Mouse (Mus musculus) embryonic stem cell, embryonic (primary cell): ENCODE results near the gene Cyb5d2.

Source experiments
- CTCF ChIA-PET, 4 experiments: fragments of 300-600 bp in 2 of 4; fragments of 350-600 bp in 2 of 4; sonication (Branson Sonifier 250); formaldehyde crosslinking; loops; one replicate each; lab custom pipeline; 2022; ENCODE audit warnings: inconsistent platforms in 2 of 4; lab: Charles Lee
- POLR2A ChIA-PET, 4 experiments: fragments of 300-600 bp in 2 of 4; fragments of 350-600 bp in 2 of 4; sonication (Branson Sonifier 250); formaldehyde crosslinking; loops; one replicate each; lab custom pipeline; 2022; ENCODE audit warnings: antibody characterized with exemption in 4 of 4, inconsistent platforms in 1 of 4; lab: Charles Lee

Gene Cyb5d2

DNA sequence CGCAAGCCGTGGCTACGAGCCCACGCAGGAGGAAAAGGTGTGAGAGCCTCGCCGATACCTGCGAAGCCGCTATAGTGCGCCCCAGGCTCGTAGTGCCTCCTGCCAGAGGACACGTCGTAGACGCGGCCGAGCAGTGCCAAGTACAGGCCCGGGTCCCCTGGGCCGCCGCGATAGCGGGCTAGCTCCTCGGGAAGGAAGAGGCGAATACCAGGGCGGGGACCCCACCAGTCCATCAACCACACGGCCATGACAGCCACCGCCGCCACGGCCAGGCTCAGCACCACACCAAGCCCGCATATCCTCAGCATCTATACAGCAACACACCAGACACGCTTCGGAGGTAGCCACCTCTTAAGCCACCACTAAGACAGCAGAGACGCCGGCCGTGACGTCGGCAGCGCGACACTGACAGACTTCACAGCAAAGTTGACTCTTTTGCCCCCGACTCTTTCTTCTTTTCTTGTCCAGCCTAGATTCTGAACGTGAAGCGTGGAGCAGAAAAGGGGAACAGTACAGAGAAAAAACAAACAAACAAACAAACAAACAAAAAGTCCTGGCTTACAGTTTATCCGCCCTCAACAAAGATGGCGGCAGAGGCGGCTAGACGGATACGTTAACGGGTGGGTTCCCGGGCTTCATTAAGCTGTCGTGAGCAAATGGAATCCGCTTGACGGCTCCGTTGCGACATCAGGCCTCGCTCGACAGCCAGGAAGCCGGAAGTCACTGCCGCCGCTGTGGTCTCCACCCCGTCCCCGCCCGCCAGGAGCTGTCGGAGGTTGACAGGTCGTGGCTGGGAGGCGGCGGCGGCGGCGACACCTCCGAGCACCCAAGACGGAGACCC is at the start of gene Cyb5d2, which contains the start of gene Zzef1:
Gene Cyb5d2, minus strand, starts transcription at position 688 of the 841 bp plus-strand sequence.
Gene Zzef1, plus strand, starts transcription at position 772 of the 841 bp plus-strand sequence.
- CTCF ChIA-PET = interaction anchor here in 2 of 4 experiments (0.6 to 1.4 kb wide), 4 partner anchors 7 to 225 kb away, joined by 3 to 4 read pairs (median 3); no protein-coding TSS in a partner anchor
- POLR2A ChIA-PET = interaction anchor here in 3 of 4 experiments (0.6 to 3.1 kb wide), 54 partner anchors 8 to 434 kb away, joined by 3 to 14 read pairs (median 4); partner anchors contain the start of genes Shpk (in 3 of the 3), Ctns (in 2 of the 3), Haspin (in 2 of the 3) and Ncbp3 (in 2 of the 3)

DNA sequence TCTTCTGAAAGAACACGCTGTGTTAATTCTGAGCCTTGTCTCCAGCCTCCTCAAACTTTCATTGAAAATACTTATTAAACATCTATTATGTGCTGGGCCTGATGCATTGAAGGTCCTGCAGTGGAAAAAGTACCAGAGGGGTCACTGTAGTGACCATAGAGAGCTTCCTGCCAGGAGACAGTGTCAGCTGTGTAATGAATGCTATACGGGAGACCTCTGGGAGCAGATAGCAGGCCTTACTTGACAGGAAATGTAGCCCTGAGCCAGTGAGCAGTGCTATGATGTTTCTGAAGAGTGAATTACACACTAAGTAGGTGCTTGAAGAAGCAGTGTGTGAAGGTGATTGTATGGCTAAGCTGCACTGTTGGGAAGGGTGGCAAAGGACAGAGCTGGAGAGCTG is 49.6 kb upstream of the Cyb5d2 start:
- POLR2A ChIA-PET = interaction anchor here in 2 of 4 experiments (0.5 to 1.5 kb wide), 2 partner anchors 13 to 89 kb away, joined by 3 to 4 read pairs; no protein-coding TSS in a partner anchor
- CTCF ChIA-PET = interaction anchor here in 1 of 4 experiments (0.6 kb wide), 1 partner anchor 823 kb away, joined by 3 read pairs; no protein-coding TSS in a partner anchor

DNA sequence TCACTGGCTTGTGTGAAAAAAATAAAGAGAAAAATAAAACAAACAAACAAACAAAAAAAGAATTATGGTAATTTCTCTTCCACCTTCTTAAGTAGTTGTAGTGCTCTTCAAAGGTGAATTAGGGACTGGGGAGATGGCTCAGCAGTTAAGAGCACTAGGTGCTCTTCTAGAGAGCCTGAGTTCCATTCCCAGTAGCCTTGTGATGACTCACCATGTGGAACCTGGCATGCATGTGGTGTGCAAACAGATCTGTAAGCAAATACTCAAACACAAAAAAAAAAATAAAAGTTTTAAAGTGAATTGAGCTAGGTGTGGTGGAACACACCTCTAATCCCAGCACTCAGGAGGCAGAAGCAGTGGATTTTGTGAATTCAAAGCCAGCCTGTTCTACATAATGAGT is 47.6 kb upstream of the Cyb5d2 start:
- CTCF ChIA-PET = no interaction called here
- POLR2A ChIA-PET = interaction anchor here in 1 of 4 experiments (0.6 kb wide), 1 partner anchor 331 kb away, joined by 4 read pairs; no protein-coding TSS in a partner anchor

DNA sequence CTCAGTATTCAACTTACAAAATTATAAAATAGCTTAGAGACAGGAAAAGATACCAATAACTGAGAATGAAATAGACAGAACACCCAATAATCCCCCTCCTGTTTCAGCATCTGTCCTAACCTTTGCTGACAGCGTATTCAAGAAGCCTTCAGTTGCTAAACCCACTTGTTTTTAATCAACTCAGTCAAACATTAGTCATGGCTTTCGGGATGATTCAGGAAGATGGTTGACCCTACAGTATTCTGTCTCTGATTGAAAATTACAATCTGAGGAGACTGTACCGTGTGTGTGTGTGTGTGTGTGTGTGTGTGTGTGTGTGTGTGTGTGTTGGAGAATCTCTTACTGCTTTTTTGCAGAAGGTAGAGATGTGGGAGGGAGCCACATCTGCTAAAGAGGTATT is 46.8 kb upstream of the Cyb5d2 start:
- ChIA-PET CTCF (interaction anchor here in 1 of 4 experiments (0.5 kb wide), 1 partner anchor 22 kb away, joined by 3 read pairs; no protein-coding TSS in a partner anchor), POLR2A (no interaction called here)

DNA sequence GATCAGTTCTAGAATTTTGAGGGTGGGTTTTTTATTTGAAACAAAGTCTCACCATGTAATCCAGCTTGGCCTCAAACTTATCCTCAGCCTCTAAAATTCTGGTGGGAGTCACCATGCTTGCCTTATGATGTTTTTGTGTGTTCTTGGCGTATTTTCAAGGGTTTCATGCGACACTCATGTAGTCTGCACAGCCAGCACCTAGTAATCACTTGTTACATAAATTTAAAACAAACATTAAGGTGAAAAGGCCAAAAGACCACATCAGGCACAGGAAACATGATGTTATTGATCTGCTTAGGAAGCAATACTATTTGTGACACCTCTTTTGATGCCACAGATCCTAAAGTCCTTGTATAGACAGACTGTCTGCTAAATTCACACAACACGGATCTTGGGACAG is 33.9 kb upstream of the Cyb5d2 start:
- ChIA-PET POLR2A (no interaction called here), CTCF (interaction anchor here in 1 of 4 experiments (0.9 kb wide), 1 partner anchor 15 kb away, joined by 3 read pairs; no protein-coding TSS in a partner anchor)

DNA sequence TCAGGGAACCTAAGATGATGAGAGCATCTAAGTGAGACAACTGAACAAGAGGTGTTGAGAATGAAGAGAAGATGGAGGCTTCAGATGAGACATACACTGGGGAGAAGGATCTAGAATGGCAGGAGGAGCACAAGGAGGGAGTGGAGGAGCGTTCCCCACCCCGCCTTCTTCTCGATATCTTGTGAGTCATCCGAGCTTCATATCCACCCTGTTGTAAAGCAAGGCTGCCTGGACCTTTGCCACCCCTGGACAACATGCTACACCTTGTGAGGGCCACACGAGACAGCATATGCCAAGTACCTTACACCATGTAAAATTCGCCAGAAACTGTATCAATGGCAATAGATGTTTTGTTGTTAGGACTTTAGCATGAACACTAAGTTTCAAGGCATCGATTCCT is 25.1 kb upstream of the Cyb5d2 start:
- ChIA-PET CTCF (no interaction called here), POLR2A (no interaction called here)

DNA sequence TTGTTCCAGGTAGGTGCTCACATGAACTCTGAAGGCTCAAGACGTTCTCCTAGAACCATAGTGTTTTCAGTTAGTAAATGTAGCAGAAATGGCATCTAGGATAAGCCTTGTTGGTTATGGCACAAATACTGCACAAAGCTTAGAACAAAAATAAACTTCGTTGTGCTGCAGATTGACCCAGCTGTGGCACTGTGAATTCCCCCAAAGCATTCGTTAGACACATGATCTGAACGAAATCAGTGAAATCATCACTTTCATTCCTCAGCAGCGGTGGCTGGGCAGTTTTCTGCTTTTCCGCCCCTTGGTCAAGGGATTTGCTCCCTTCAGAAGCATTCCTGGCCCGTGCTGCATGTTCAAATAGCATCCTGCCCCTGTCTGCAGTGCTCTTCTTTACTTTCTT is 22.1 kb upstream of the Cyb5d2 start:
- ChIA-PET CTCF (interaction anchor here in 1 of 4 experiments (0.6 kb wide), 1 partner anchor 246 kb away, joined by 3 read pairs; no protein-coding TSS in a partner anchor), POLR2A (no interaction called here)

DNA sequence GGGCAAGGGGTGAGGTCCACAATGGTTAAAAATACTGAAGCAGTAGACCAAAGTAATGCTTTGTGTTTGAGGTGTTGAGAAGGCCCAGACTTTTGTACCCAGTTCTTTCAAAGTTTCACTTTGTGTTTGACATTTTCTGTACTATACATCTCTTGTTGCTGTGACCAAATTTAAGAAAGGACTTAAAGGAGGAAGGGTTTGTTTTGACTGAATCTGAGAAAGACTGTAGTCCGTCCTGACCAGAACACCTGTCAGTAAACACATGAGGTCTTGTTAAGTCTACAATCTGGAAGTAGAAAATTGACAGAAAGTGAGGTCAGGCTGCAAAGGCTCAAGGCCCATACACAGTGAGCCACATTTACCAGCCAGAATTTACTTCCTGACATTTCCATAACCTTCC is 20.9 kb upstream of the Cyb5d2 start:
- CTCF ChIA-PET = interaction anchor here in 1 of 4 experiments (0.7 kb wide), 1 partner anchor 182 kb away, joined by 3 read pairs; the partner anchor contains the start of gene P2rx1

DNA sequence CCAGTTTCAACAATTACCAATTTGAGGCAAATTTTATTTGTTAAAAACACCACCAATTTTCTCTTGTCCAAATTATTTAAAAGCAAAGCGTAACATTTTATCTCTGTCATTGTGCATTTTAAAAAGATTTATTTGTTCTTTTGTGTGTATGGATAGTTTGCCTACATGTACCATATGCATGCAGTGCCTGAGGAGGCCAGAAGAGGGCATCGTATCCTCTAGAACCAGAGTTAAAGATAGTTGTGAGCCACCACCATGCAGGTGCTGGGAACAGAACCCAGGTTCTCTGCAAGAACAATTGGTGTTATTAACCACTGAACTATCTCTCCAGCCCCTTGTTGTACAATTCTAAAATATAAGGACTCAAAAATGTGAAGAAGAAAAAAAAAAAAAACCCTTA is 18.2 kb upstream of the Cyb5d2 start:
- ChIA-PET POLR2A (interaction anchor here in 2 of 4 experiments (0.7 to 2.1 kb wide), 3 partner anchors 11 to 19 kb away, joined by 3 to 8 read pairs (median 6); partner anchors contain the start of genes Cyb5d2 (in 2 of the 2) and Zzef1 (in 2 of the 2)), CTCF (interaction anchor here (0.6 to 2.0 kb wide), 14 partner anchors 10 to 386 kb away, joined by 3 to 10 read pairs (median 4); no protein-coding TSS in a partner anchor)

More for the DNA sequence above, 20.9 kb upstream of the Cyb5d2 start:
- POLR2A ChIA-PET = no interaction called here

DNA sequence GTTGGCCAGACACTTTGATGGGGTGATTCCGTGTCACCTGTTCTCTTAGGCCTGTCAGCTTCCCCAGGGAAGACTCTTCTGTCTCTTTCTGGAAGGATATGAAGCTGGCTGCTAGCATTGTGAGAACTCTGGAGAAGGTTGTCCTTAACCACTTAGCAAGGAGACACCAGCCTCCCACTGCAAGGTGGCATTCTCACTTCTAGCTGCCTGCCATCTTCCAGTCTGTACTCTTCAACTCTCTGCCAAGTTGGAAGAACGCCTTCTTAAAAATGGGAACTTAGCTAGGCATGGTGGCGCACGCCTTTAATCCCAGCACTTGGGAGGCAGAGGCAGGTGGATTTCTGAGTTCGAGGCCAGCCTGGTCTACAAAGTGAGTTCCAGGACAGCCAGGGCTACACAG is 17.7 kb upstream of the Cyb5d2 start:
- POLR2A ChIA-PET = interaction anchor here in 2 of 4 experiments (0.7 to 2.1 kb wide), 3 partner anchors 10 to 18 kb away, joined by 3 to 8 read pairs (median 6); partner anchors contain the start of genes Cyb5d2 (in 2 of the 2) and Zzef1 (in 2 of the 2)
- CTCF ChIA-PET = interaction anchor here (0.6 to 2.0 kb wide), 9 partner anchors 10 to 243 kb away, joined by 3 to 7 read pairs (median 3); no protein-coding TSS in a partner anchor

DNA sequence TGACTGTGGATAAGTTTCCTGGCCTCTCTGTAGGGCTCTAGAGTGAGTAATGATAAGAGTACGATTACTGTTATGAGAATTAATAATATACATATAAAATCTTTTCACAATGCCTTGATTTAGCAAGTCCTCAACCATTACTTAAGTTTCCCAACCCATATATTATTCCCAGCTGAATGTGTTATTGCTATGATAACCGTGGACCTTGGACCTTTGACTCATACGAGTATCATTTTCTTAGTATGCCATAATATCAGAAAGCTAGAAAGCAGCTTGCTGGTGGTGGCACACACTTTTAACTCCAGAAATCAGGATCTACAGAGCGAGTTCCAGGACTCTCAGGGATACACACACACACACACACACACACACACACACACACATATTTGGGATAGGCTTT is 12.1 kb upstream of the Cyb5d2 start:
- POLR2A ChIA-PET = interaction anchor here in 1 of 4 experiments (0.7 kb wide), 1 partner anchor 14 kb away, joined by 3 read pairs; no protein-coding TSS in a partner anchor
- CTCF ChIA-PET = no interaction called here

DNA sequence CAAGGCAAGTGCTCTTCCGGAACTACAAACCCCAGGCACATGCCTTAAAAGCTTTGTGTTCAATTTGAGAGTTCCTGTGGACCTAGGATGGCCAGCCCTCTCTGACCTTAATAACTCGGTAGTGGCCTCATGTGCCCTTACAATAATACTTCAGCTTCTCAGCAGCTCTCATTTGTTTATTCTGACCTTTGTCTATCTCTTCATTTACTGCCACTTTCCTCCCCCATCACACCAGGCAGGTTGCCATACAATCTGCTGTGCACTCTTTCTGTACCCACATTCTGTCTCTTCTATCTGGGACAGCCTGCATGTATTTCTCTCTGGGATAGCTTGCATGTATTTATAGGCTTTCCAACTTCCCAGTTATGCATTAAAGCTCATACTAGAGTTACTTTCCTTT is 10.6 kb upstream of the Cyb5d2 start:
- POLR2A ChIA-PET = interaction anchor here in 2 of 4 experiments (0.5 to 0.6 kb wide), 3 partner anchors 11 to 186 kb away, joined by 3 to 5 read pairs (median 3); partner anchors contain the start of genes Cyb5d2 (in 1 of the 2) and Zzef1 (in 1 of the 2)
- CTCF ChIA-PET = no interaction called here

DNA sequence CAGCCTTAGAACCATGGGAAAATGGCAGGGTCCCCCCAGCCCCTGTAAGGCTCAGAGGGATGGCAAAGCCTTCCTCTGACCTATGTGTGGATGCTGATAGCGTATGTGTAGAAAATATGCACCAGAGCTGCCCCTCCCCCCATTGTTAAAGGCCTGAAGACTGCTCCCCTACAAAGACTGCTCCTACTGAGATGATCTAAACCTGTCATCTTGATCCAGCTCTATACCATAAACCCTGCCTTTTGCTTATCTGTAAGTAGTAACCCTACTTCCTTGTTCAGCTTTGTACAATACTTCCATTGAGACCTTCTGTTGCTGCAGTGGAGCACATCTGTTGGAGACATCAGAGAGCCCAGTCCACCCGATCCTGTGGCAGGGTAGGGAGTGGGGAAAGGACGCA is 9.3 kb upstream of the Cyb5d2 start:
- POLR2A ChIA-PET = interaction anchor here in 1 of 4 experiments (1.9 kb wide), 1 partner anchor 10 kb away, joined by 8 read pairs; the partner anchor contains the start of genes Cyb5d2 and Zzef1
- CTCF ChIA-PET = no interaction called here

DNA sequence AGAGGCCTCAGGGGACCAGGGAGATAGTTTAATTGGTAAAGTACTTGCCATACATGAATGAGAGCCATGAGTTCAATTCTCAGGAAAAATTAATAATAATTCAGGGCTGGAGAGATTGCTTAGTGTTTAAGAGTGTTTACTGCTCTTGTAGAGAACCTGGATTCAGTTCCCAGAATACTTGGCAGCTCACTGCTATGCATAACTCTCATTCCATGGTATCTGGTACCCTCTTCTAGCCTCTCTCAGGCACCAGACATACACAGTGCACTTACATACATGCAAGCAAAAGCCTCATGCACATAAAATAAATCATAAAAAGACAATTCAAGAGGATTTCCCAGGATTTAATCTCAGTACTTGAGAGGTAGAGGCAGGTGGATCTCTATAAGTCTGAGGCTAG is 8.6 kb upstream of the Cyb5d2 start:
- POLR2A ChIA-PET = interaction anchor here in 1 of 4 experiments (1.9 kb wide), 1 partner anchor 9 kb away, joined by 8 read pairs; the partner anchor contains the start of genes Cyb5d2 and Zzef1
- CTCF ChIA-PET = no interaction called here

DNA sequence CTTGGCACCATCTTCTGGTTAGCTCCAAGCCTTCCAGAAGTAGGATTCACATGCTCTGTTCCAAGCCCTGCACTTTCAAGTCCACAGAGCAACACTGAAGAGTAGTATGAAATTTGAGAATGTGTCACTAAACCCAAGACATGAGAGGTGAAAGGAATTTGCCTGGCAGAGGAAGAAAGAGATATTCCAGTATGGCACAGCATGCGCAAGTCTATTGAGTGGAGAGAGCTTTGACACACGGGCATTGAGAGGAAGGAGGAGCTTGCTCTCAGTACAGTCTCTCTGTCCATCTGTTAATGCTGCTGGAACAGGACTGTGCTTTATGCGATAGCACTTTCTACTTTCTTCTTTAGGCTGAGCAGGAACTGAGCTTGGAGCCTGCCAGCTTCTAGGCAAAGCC is 7.1 kb upstream of the Cyb5d2 start:
- POLR2A ChIA-PET = interaction anchor here in 2 of 4 experiments (0.7 to 1.3 kb wide), 3 partner anchors 9 to 11 kb away, joined by 3 to 8 read pairs (median 4); no protein-coding TSS in a partner anchor
- CTCF ChIA-PET = interaction anchor here in 1 of 4 experiments (0.8 kb wide), 1 partner anchor 8 kb away, joined by 4 read pairs; no protein-coding TSS in a partner anchor

DNA sequence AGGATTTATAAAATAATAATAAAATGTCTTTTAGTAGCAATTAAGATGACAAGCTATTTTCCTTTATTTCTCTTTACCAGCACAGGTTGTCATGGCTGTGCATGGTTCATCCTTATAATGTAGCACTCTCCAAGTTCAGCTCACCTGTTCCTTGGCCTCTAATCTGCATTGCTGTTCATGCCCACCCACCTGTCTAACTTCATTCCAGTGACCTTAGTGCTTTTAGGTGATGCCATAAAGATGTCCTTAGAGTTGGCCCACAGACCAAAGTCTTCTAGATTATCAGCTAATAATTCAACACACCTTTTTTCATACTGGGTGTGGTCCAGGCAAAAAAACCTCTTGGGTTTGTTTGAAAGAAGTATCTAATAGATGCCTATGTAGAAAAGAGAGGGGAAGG is 5.2 kb upstream of the Cyb5d2 start:
- POLR2A ChIA-PET = interaction anchor here in 2 of 4 experiments (0.6 to 1.0 kb wide), 3 partner anchors 10 to 329 kb away, joined by 3 read pairs; no protein-coding TSS in a partner anchor
- CTCF ChIA-PET = interaction anchor here in 1 of 4 experiments (0.6 kb wide), 1 partner anchor 266 kb away, joined by 3 read pairs; no protein-coding TSS in a partner anchor

DNA sequence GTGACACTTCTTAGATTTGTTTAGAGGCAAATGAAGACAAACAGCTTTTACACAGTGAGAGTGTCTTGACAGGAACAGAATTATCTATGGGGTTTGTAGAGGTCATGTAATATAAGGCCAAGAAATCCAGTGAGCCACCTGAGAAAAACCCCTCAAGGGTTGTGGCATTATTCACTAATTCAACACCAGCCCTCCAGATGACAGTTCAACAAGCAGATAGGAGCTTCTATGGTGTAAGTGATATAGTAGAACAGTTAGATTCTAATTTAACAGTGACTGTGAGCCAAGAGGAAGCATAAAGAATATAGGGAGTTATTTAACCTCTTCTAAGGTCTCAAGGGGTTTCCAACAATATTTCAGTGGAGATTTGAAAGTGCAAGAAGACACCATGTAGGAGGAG is 2.2 kb upstream of the Cyb5d2 start:
- POLR2A ChIA-PET = interaction anchor here in 1 of 4 experiments (0.6 kb wide), 1 partner anchor 862 kb away, joined by 4 read pairs; no protein-coding TSS in a partner anchor
- CTCF ChIA-PET = no interaction called here

DNA sequence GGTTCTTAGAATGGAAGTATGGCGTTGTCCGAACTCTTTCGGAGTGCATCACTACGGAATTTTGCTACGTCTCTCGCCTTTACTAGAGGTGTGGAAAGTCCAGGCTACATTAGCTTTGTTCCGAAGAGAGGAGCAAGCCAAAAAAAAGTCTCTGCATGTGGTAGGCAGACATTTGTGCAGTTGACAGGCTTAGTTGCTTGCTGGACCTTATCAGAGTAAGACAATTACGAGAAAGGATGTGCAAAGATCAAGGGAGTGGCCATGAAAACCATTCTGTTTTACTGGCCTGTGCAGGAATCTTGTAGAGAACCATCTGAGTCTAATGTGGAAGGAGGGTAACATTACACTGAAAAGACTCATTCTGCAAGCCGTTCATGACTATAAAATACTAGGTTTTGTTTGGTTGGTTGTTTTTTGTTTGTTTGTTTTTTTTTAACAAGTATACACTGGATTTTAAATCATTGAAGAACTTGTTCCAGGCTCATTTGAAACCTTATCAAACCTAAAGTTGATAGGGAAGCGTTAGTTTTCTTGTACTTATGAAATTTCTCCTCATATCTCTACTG is 914 bp upstream of the Cyb5d2 start:
- POLR2A ChIA-PET = interaction anchor here in 2 of 4 experiments (0.9 to 2.6 kb wide), 5 partner anchors 10 to 355 kb away, joined by 4 to 13 read pairs (median 6); no protein-coding TSS in a partner anchor
- CTCF ChIA-PET = no interaction called here
